Mouse (Mus musculus) adrenal gland, adult 18-20 months (tissue): ENCODE data around the gene Mib2. TPM values are rescaled to one million over a fixed set of nuclear protein-coding genes. Genes with fewer than 3 reads are reported as not detected.
"Not testable (repeated sequence)": the region's sequence is repeated elsewhere in the genome, so short reads cannot be mapped to it uniquely, and the experiment has no call there.

ENCODE experiments used
- DNase-seq, 2 experiments: peaks; one replicate each; pipeline ENCODE4 v3.0.0; 2021 to 2022; ENCODE audit warnings: low spot score in 2 of 2
- long read RNA-seq, 2 experiments: library from polyadenylated mRNA; stranded (forward); transcript quantifications; one replicate each; pipeline ENCODE4 v2.0.0; 2021
- total RNA-seq, 2 experiments: library from RNA; stranded (reverse); gene quantifications; 1 replicate in 1 of 2; 2 replicates in 1 of 2; pipeline ENCODE4 v1.2.3; 2021

Mib2 gene
- 10 to 100 TPM; 57.1 to 59.7 TPM for total RNA-seq
- long read RNA-seq, experiment 1, transcript Mib2-201 (19 exons, 3,642 nt): major isoform, 10 of 70 reads
- long read RNA-seq, experiment 1, partial matches to known transcripts: 6 of 70 reads
- long read RNA-seq, experiment 1, other reads (novel, unspliced or antisense): 54 of 70 reads
- long read RNA-seq, experiment 2, transcript Mib2-201 (19 exons, 3,642 nt): major isoform, 18 of 133 reads
- long read RNA-seq, experiment 2, partial matches to known transcripts: 52 of 133 reads
- long read RNA-seq, experiment 2, other reads (novel, unspliced or antisense): 63 of 133 reads

DNA sequence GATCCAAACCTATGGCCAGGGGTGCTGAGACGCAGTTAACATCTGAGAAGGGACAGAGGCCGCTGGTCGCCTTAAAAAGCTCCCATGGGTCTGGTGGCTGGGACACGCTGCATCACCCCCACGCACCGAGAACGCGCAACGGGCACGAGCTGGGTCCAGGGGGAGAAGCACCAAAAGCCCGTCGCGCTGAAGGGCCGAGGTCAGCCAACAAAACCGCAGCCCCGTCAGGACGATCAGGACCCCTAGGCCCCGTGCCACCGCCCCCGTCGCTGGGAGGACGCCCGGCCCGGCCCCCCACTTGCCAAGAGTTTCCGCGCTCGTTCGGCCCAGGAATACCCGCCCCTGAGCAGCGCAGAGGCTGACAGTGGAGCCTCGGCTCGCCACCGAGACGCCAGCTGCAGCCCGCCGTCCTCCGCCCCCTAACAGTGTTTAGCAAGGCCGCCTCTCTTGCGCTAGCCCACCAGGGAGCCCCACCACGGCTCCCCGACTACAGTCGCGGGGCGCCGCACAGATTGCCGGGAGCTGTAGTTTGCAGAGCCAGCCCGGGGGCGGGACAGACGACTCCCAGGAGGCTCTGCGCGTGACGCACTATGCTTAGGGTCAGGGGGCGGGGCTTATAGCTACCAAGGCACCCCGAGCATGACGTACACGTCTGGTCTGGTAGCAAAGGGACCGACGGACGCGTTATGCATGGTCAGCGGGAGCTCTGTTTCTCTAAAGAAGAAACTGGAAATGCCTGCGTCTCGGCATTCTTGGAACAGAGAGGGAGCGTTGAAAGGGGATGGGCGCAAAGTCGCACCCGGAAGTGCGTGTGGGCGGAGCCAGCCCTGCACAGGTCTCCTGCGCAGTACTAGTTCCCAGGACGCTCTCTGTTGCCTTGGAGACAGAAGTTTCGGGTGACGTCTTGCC is at the start of gene Mib2:
TSS of gene Mib2 (minus strand) at position 510 of the 909 bp plus-strand sequence.
- peak; percentile 94 to 96 for DNase-seq

DNA sequence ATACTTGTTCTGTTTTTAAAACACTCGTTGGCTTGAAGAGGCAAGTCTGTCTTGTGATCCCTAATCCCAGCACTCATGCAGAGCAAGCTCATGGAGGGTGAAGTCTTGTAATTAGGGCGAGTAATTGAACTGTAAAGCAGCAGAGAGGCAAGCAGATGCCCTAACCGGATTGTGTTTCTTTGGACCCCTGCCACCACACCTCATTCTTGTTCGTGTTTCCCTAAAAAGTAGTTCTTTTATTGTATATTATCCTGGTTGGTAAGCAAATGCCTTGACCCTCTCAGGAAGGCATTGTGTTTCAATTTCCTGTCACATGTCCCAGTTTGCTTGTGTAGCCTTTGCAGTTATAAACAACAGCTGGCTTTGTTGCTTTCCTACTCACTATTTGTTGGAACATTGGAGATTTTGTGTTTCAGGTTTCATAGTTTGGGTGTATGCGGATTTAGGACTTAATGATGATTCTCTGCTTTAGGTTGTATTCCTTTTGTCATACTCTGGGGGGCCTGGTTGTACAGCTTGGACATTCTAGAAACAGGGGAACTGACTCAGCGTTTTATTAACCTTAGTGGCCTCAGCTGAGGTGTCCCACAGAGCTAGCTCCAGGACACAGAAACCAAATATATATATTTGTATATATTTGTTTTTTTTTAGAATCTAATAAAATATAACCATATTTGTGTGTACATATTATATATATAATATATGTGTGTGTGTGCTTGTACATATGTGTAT is 41.7 kb upstream of the Mib2 start:
- DNase-seq: no peak

DNA sequence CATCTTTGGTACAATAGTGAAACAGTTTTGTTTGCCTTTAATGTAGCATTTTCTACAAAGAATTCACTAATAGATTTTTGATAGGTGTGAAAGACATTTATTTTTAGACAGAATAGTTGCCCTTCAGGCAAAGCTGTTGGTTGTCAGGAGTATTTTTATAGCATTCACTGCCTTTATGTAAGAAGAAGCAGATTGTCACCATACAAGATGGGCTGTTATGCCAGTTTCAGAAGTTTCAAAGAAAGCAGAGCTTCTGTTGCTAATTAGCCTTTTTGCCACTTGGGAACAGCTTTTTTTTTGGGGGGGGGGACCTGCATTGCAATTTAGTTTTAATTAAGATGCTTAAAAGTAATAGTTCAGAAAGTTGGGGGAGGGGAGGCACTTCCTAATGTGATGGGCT is 40.0 kb upstream of the Mib2 start:
- DNase-seq: no peak

DNA sequence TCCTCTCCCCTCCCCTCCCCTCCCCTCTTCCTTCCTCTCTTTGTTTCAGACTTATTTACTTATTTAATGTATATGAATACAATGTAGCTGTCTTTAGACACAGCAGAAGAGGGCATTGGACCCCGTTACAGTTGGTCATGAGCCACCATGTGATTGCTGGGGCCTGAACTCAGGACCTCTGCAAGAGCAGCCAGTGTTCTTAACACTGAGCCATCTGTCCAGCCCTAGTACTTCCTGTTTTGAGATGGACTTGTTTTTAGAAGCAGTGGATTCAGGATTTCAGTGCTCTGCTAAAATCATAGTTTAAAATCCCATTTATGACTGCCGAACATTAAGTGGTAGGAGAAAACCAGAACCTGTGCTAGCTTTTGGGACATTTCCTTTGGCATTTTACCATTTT is 39.6 kb upstream of the Mib2 start:
- DNase-seq: no peak

DNA sequence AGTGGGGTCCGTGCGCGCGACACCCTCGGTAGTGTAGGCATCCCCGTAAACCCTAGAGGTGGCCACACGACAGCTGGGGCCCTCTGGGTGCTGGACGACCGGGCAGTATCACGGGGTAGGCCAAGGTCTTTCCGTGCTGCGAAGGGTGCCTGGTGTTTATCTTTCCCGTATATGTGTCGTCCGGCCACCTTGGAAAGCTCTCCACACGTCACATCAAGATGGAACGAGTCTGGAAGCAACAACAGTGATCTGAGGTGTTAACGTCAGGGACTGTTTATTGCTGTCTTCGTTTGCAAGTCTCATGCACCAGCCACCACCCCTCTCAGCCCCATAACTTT is 36.6 kb upstream of the Mib2 start:
- no peak for DNase-seq

DNA sequence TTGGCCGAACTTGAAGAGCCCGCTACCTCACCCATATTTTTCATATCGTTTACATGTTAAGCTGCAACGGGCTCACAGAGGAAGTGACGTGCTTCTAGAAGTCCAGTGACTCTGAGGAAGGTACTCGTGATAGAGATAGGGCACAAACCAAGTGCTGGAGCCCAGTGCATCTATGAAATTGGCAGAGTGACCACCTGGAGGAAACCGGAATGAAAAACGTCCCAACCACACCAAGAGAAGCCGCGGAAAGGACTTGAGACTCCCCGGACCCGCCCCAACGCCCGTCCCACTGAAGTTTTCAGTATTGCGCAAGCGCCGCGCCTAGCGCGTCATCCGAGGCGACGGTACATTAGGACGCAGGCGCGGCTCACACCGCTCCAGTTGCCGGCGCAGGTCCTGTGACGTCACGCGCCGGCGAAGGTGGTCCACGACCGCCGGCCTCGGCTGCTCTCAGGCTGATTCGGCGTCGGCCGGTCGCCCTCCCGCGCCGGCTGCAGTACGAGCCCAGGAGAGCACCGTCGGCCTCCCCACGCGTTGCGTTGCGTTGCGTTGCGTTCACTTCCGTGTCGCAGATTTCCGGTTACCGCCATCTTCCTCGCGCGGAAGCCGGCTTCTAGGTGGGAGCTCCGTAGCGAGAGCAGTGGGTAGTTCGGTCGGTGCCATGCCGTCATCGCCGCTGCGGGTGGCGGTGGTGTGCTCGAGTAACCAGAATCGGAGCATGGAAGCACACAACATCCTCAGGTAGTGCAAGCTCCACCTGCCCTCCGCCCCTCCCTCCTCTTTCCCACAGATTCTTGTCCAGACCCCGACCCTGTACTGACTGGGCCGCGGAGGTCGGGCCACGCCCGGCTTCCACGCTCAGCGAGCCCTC is 36.0 kb upstream of the Mib2 start, which contains the start of gene Ssu72:
TSS of gene Ssu72 (plus strand) at position 80 of the 871 bp plus-strand sequence.
- peak; percentile 94 to 95 for DNase-seq

DNA sequence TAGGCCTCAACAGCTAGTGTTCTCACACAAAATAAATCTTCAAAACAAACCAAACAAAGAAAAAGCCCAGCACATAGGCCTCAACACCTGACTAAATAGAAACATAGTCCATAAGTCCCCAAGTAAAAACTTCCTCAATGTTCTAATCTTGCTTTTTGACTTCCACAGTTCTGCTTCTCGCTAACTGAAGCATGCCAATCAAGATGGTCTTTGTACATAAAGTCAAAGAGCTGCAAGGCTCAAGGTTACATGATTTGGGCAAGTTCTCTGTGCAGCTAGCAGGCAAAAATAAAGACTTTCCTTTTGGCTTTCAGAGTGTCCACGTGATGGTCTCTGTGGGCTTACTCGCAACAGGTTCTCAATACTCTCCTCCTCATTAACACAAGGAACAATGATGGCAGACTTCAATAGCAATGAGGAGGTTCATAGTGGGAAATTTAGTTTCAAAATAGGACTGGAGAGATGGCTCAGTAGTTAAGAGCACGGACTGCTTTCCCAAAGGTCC is 34.5 kb upstream of the Mib2 start:
- DNase-seq: no peak

DNA sequence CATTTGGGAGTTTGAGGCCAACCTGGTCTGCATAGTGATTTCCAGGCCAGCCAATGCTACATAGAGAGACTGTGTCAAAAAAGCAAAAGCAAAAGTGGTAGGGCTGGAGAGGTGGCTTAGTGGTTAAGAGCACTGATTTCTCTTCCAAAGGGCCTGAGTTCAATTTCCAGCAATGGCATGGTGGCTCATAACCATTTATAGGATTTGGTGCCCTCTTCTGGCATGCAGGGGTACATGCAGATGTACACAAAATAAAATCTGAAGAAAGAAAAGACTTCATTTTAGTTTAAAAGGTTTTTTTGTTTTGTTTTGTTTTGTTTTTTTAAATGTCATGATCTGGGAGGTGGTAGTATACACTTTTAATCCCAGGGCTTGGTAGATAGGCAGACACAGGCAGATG is 31.4 kb upstream of the Mib2 start:
- no peak for DNase-seq

DNA sequence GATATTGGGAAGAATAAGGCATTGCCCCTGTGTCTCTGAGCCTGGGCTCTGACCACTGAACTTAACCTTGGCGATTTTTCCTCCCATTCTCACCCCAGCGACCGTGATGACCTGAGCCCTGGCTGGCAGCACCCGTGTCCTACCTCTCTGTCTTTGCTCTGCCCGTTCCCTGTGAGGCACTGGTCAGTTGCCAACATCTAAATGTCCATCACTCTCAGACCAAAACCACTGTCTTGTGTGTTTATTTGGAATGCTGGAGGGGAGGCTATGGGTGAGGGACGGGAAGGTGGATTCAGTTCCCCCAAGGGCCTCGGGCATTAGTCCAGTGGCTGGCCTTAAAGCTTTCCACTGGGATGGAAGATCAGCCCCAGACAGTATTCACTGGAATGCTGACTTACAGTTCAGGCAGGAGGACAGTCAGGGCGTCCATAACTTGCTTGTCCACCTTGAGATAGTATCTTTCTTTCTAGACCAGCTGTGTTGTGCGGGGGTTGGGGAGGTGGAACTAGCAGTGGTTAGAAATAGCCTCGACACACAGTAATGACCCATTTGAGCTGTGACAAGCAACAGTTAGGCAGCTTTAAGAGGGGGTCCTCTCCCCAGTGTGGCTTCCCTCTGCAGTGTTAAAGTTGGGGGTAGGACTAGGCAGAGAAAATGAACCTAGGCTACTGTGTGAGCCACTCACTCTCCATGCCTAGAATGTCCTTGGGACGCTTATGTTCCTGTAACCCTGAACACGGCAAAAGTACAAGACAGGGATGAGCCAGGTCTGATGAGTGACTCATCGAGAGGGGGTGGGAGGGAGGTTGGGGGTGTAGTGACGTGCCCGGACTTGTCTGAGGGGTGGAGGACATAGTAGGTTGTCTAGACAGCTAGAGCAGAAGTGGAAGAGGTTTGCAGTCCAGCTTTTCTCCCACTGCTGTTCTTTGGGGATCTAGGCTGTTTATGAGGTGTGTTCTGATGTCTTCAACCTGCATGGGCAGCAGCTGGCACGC is 27.6 kb upstream of the Mib2 start:
- peak in 1 of 2 experiments; percentile 35 for DNase-seq

DNA sequence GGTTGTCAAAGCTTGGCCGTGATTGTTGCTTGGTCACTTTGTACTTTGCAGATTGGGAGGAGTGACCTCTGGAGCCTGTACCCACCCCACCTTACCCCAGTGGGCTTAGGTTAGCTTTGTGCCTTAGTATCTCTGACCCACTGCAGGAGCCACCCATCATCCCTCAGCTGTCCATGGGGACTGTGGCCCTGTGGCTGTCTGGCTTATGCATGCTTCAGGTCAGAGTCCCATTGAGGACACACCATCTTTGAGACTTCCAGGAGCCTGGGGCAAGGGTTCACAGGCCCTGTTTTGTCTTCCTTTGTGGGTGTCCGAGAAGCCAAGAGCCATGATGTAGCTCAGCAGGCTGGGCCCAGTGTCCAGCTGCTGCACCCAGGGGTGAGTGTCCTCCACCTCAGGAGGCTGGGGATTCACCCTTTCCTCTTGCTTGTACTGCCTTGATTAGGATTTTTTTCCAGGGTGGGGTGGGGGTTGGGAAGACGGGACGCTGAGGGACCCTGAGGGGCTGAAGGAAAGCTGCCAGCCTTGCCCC is 26.6 kb upstream of the Mib2 start:
- DNase-seq: no peak

DNA sequence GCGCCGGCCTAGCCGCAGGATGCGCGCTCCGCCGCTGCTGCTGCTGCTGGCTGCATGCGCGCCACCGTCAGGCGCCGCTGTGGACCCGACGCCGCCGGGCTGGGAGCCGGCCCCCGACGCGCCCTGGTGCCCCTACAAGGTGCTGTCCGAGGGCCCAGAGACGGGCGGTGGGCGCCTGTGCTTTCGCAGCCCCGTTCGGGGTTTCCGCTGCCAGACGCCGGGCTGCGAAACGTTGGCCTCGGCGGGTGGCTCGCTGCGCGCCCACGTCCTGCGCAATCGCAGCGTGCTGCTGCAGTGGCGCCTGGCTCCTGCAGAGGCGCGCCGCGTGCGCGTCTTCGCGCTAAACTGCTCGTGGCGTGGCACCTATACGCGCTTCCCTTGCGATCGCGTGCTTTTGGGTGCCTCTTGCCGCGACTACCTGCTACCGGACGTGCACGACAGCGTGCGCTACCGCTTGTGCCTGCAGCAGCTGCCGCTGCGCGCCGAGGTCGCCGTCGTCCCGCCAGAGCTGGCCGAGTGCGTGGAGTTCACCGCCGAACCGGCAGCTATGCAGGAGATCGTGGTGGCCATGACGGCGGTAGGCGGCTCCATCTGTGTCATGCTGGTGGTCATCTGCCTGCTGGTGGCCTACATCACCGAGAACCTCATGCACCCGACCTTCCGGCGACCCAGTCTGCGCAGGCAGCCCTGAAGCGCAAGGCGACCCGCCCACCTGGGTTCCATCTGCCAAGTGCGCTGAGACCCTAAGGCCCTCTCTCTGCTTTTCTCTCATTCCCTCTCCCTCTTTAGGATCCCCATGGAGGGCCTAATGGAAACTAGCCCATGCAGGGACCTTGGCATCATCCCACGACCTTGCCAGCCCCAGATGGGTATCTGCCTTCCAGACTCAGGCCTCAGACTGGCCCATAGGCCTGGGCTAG is 25.7 kb upstream of the Mib2 start:
- peak; percentile 59 to 63 for DNase-seq

DNA sequence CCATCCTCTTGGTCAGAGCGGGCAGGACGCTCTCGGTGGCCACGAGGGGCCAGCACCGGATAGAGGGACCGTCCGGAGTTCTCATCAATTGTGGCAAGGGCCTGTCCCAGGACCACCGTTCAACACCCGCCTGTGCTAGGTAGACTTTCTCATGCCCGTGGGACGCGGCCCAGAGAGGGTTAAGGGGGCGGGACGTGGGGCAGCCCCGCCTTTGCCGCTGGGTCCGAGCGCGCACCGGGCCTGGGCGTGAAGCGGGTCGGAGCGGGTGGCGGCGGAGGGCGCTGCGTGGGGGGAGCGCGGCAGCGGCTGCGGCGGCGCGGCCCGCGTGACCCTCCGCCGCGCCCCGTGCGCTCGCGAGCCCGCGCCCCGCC is 25.1 kb upstream of the Mib2 start, which contains the start of gene Fndc10:
TSS of gene Fndc10 (plus strand) at position 232 of the 371 bp plus-strand sequence.
- peak; percentile 75 to 79 for DNase-seq

DNA sequence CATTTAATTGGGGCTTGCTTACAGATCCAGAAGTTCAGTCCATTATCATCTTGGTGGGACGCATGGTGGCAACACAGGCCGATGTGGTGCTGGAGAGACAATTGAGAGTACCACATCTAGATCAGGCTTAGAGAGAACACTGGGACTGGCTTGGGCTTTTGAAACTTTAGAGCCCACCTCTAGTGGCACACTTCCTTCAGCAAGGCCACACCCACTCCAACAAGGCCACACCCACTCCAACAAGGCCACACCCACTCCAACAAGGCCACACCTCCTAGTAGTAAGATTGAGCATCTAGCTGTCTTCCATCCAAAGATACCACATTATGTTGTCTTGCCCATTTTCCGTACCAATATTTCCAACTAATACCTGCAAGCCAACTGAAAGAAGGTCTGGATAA is 23.4 kb upstream of the Mib2 start:
- no peak for DNase-seq

DNA sequence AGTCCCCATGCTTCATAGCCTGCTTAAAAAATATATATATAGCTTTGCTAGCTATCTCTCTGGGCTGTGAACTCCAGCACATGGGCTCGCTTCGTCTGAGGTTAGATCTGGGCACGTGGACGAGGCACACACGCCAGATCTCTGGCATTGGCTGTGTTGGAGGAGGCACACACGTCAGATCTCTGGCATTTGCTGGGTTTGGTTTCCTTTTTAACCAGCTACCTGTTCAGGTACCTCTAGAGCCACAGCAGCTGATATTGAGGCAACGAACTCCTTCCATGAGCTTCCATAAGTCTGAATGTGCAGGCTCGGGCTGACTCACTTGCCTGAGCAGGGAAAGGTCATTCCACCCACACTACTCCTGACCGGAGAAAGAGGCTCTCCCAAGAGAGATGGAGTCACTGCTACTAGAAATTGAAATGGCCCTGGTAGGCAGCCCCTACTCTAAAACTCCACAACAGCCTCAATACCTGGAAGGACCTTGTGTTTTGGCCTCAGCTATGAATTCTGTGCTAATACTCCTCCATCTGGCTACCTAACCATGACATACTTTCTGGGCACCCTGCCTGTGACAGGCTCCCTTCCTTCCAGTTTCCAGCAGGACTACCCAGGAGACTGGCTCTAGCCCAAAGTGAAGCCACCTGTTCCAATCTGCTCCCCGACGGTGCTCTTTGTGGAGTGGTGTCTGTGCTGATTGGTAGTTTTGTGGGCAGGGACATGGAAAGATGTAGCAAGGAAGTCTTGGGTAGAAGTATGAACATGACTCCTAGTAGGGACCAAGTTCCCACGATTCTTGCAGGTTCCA is 21.8 kb upstream of the Mib2 start:
- no peak for DNase-seq

DNA sequence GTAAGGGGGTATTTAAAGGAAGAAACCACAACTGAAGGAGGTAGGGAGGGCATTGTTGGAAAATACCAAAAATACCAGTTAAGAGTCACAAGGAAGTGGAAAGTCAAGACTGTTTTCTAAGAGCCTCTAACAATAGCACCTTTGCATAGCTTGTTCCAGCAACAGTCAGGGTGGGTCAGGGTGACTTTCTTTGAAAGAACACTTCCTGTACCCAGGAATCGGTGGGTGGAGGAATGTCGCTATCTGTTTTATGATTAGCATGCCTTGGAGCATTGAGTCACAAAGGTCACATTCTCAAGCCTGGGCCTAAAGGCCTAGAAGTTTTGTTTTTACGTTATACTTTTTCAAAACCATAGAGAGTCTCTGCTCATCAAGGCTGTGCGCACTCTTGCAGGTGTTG is 18.8 kb upstream of the Mib2 start:
- DNase-seq: not testable (repeated sequence)

DNA sequence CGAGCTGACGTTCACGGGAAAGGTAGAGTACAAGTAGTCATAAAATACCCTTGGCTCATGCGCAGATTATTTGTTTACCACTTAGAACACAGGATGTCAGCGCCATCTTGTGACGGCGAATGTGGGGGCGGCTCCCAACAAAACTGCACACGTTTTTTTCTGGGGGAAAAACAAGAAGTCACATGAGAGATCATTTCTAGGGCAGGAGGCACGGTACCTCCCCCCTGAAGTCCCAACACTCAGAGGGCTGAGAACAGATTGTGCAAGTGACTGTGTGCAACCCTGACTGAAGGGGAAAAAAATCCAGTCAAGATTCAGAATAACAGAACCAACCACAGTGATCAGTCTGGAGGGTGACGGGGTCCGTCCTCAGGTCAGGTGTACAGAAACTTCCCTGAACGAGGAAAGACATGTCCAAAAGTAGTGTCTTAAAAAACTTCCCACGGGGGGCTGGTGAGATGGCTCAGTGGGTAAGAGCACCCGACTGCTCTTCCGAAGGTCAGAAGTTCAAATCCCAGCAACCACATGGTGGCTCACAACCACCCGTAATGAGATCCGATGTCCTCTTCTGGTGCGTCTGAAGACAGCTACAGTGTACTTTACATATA is 14.8 kb upstream of the Mib2 start:
- not testable (repeated sequence) for DNase-seq

DNA sequence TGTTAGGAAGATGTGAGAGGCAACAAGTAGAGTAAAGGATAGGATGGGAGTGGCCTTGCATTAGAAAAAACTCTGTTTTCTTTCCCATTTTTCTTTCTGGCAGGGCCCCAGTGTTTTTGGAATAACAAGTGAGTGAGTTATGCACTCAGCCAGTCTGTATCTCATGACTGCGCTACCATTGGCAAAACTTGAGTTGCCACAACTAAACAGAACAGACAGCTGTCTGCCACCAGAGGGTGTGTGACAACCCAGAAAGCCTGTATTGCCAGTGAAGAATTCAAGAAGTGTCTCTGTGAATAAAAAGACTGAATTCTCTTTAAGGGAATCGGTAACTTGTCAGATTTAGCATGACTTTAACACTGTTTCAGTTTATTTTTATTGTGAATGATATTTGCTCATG is 7.0 kb upstream of the Mib2 start:
- DNase-seq: no peak
